Mouse (Mus musculus): ENCODE results near the gene Gemin8. TPM values are rescaled to one million over a fixed set of nuclear protein-coding genes. Genes with fewer than 3 reads are reported as not detected.

Gemin8 gene
- 21.7 TPM for polyA plus RNA-seq (2017; shearing (Covaris generic))

DNA sequence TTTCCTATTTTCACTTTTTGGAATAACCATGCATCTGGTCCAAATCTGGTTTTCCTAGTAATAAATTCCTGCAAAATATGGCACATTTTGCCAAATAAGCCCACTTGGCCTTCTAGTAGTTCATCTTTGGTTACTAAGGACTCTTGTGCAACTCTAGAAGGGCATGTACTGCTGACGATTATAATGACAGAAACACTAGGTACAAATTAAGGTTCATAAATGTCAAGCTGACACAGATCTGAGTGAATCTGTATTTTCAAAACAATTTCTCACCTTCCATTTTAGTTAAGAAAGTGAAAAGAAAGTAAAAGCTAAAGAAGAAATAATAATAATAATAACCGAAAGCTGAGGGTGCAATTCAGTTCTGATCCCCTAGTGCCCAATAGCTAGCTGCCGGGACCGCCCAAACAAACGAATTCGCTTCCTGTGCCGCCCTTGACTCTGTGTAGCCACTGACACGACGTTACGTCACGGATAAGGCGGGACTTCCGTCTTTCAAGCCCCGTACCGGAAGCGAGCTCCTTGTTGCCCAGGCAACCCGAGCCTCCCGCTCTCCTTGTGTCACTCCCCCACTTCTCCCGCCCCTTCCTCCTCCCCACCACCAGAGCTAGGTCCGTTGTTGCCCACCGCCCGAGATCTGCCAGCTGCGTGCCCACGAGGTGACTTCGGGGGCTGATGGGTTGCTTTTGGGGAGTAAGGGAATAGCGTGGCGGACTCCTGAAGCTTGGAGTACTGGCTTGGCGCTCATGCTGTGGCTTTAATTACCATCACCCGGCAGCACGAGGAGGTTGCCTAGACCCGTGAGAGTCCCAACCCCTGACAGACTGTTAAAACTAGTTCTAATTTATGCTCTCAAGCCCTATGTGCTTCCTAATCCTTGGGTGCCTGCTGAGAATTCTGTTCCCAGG is at the start of gene Gemin8:
Gemin8 (plus strand) TSS at position 563 of the 908 bp plus-strand sequence.

GRCm38 (mm10) chrX:166238831-166239460 is 68.7 kb downstream of the Gemin8 start, which contains the start of gene Gpm6b:
Gpm6b (plus strand) TSS chrX:166238911.

Other genes starting within 250 kb of the Gemin8 start
- gene Gpm6b, start 68.5 kb downstream of the Gemin8 start, polyA plus RNA-seq (2017; shearing (Covaris generic)) = 44.9 TPM